Mouse (Mus musculus) neural tube, embryonic 15.5 days (tissue): Measurements from ENCODE around the gene Aldh1l1. TPM values are rescaled to one million over a fixed set of nuclear protein-coding genes. Genes with fewer than 3 reads are reported as not detected.

Experiments
- ATAC-seq: fragments of 200-750 bp; cut with Nextera tagmentation; 2 replicates; pipeline ENCODE4 v1.8.0; 2017; ENCODE audit warnings: mild to moderate bottlenecking, moderate TSS enrichment, moderate library complexity; ENCODE audit not compliant: low FRiP score
- H3K27ac ChIP-seq: fragments of 300-500 bp; sonication (generic); replicated peaks from 2 replicates; pipeline ENCODE4 v1.5.1; 2015; ENCODE audit warnings: mild to moderate bottlenecking, inconsistent platforms
- H3K27me3 ChIP-seq: fragments of 300-500 bp; sonication (generic); replicated peaks from 2 replicates; pipeline ENCODE4 v1.6.1; 2015; ENCODE audit warnings: inconsistent platforms
- H3K36me3 ChIP-seq: fragments of 300-500 bp; sonication (generic); 2 replicates; pipeline ENCODE4 v1.6.1; 2015; ENCODE audit warnings: inconsistent platforms
- H3K4me1 ChIP-seq: fragments of 300-500 bp; sonication (generic); 2 replicates; pipeline ENCODE4 v1.6.1; 2015; ENCODE audit warnings: inconsistent platforms
- H3K4me2 ChIP-seq: fragments of 300-500 bp; sonication (generic); 2 replicates; pipeline ENCODE4 v1.6.1; 2015; ENCODE audit warnings: inconsistent platforms, mild to moderate bottlenecking, moderate library complexity
- H3K4me3 ChIP-seq: fragments of 300-500 bp; sonication (generic); replicated peaks from 2 replicates; pipeline ENCODE4 v1.5.1; 2015; ENCODE audit warnings: mild to moderate bottlenecking, inconsistent platforms
- H3K9ac ChIP-seq: fragments of 300-500 bp; sonication (generic); replicated peaks from 2 replicates; pipeline ENCODE4 v1.6.1; 2015; ENCODE audit warnings: mild to moderate bottlenecking, inconsistent platforms
- H3K9me3 ChIP-seq: fragments of 300-500 bp; sonication (generic); replicated peaks from 2 replicates; pipeline ENCODE4 v1.6.1; 2016; ENCODE audit warnings: inconsistent platforms
- WGBS: fragments of 180-500 bp; shearing (Covaris S2); methylation state at CpG from one replicate; pipeline ENCODE4 v1.1.7; 2015; ENCODE audit warnings: mixed read lengths; 5-methylcytosine and 5-hydroxymethylcytosine counted together
- polyA plus RNA-seq: library from polyadenylated mRNA; unstranded; fragments of >200 nt; fragmentation: Nextera tagmentation; extraction: Ambion mirVana; gene quantifications from 2 replicates; pipeline ENCODE4 v1.2.1, GENCODE M21; 2015

Gene Aldh1l1
- polyA plus RNA-seq, 1 experiment from 2014 or later: 68.2 TPM

- Histone ChIP-seq H3K4me1 (peaks cover 8% of the 10 kb centered on the region), H3K4me3 (no peak overlapping the region), H3K36me3 (no peaks in the 10 kb centered on the region), H3K27me3 (no peaks in the 10 kb centered on the region), H3K27ac (no peak overlapping the region), H3K9ac (no peak overlapping the region), H3K4me2 (no peak overlapping the region), H3K9me3 (no peaks in the 10 kb centered on the region)
- ATAC-seq: no peak
- 88% methylated on average over 4 of the region's 4 CpGs for WGBS
These were observed 82.5 kb downstream of the Aldh1l1 start for GRCm38 (mm10) chr6:90568721-90569120.

- no peaks in the 10 kb centered on the region for H3K36me3 ChIP-seq
- H3K27me3 ChIP-seq: no peaks in the 10 kb centered on the region
- ATAC-seq: no peak
These were observed 83.6 kb downstream of the Aldh1l1 start for GRCm38 (mm10) chr6:90569736-90570383.

GRCm38 (mm10) chr6:90570392-90570791 lies 84.2 kb downstream of the Aldh1l1 start:
- WGBS: 80% methylated on average over 8 of the region's 8 CpGs
- H3K9me3 ChIP-seq: no peaks in the 10 kb centered on the region
- no peaks in the 10 kb centered on the region for H3K36me3 ChIP-seq

More at GRCm38 (mm10) chr6:90569736-90570383, 83.6 kb downstream of the Aldh1l1 start:
- WGBS: 65% methylated on average over 12 of the region's 12 CpGs
- H3K27ac ChIP-seq: no peak overlapping the region
- H3K9me3 ChIP-seq: no peaks in the 10 kb centered on the region
- H3K4me2 ChIP-seq: no peak overlapping the region
- no peak overlapping the region for H3K4me3 ChIP-seq
- no peak overlapping the region for H3K9ac ChIP-seq
- peaks cover 8% of the 10 kb centered on the region for H3K4me1 ChIP-seq

GRCm38 (mm10) chr6:90575261-90575715 lies 89.1 kb downstream of the Aldh1l1 start:
- Histone ChIP-seq H3K4me2 (no peak overlapping the region), H3K9ac (no peak overlapping the region), H3K4me3 (no peak overlapping the region), H3K36me3 (no peaks in the 10 kb centered on the region), H3K27ac (peak overlapping the region; percentile 47), H3K9me3 (no peaks in the 10 kb centered on the region), H3K4me1 (peaks cover 7% of the 10 kb centered on the region), H3K27me3 (no peaks in the 10 kb centered on the region)
- ATAC-seq: peak; percentile 45; the same call in 1 of the 2 replicates
- WGBS: 33% methylated on average over 3 of the region's 3 CpGs

More at GRCm38 (mm10) chr6:90570392-90570791, 84.2 kb downstream of the Aldh1l1 start:
- Histone ChIP-seq H3K9ac (no peak overlapping the region), H3K27ac (no peak overlapping the region), H3K4me3 (no peak overlapping the region), H3K27me3 (no peaks in the 10 kb centered on the region), H3K4me2 (no peak overlapping the region), H3K4me1 (peaks cover 8% of the 10 kb centered on the region)
- no peak for ATAC-seq

GRCm38 (mm10) chr6:90578174-90578573 lies 91.9 kb downstream of the Aldh1l1 start:
- H3K9me3 ChIP-seq: no peaks in the 10 kb centered on the region

GRCm38 (mm10) chr6:90582331-90582730 lies 96.1 kb downstream of the Aldh1l1 start:
- Histone ChIP-seq H3K4me3 (no peak overlapping the region), H3K27me3 (no peaks in the 10 kb centered on the region), H3K4me2 (no peak overlapping the region), H3K9ac (no peak overlapping the region), H3K36me3 (no peaks in the 10 kb centered on the region), H3K27ac (no peak overlapping the region), H3K4me1 (no peaks in the 10 kb centered on the region), H3K9me3 (no peaks in the 10 kb centered on the region)
- 84% methylated on average over 2 of the region's 2 CpGs for WGBS
- ATAC-seq: no peak

More at GRCm38 (mm10) chr6:90578174-90578573, 91.9 kb downstream of the Aldh1l1 start:
- no peaks in the 10 kb centered on the region for H3K27me3 ChIP-seq
- no peak overlapping the region for H3K4me3 ChIP-seq
- no peaks in the 10 kb centered on the region for H3K36me3 ChIP-seq
- 50% methylated on average over 3 of the region's 3 CpGs for WGBS
- H3K9ac ChIP-seq: no peak overlapping the region
- no peak overlapping the region for H3K4me2 ChIP-seq
- ATAC-seq: no peak
- no peak overlapping the region for H3K27ac ChIP-seq
- H3K4me1 ChIP-seq: peaks cover 7% of the 10 kb centered on the region

- 83% methylated on average over 5 of the region's 5 CpGs for WGBS
These were observed 101.9 kb downstream of the Aldh1l1 start for GRCm38 (mm10) chr6:90588113-90588512.

GRCm38 (mm10) chr6:90590707-90591106 lies 104.5 kb downstream of the Aldh1l1 start:
- no peak overlapping the region for H3K27ac ChIP-seq
- ATAC-seq: no peak
- H3K4me3 ChIP-seq: no peak overlapping the region
- 94% methylated on average over 1 of the region's 1 CpGs for WGBS
- H3K4me2 ChIP-seq: no peak overlapping the region
- H3K27me3 ChIP-seq: no peaks in the 10 kb centered on the region
- H3K36me3 ChIP-seq: no peaks in the 10 kb centered on the region
- H3K9ac ChIP-seq: no peak overlapping the region
- no peaks in the 10 kb centered on the region for H3K9me3 ChIP-seq
- no peaks in the 10 kb centered on the region for H3K4me1 ChIP-seq

More at GRCm38 (mm10) chr6:90588113-90588512, 101.9 kb downstream of the Aldh1l1 start:
- H3K27ac ChIP-seq: no peak overlapping the region
- no peak for ATAC-seq
- H3K9me3 ChIP-seq: no peaks in the 10 kb centered on the region
- no peak overlapping the region for H3K4me2 ChIP-seq
- H3K4me1 ChIP-seq: no peaks in the 10 kb centered on the region
- H3K4me3 ChIP-seq: no peak overlapping the region
- no peaks in the 10 kb centered on the region for H3K36me3 ChIP-seq
- no peak overlapping the region for H3K9ac ChIP-seq
- H3K27me3 ChIP-seq: no peaks in the 10 kb centered on the region

GRCm38 (mm10) chr6:90594972-90595371 lies 108.7 kb downstream of the Aldh1l1 start:
- no peak for ATAC-seq
- no peak overlapping the region for H3K27ac ChIP-seq
- H3K4me1 ChIP-seq: no peaks in the 10 kb centered on the region
- WGBS: 81% methylated on average over 1 of the region's 1 CpGs
- no peaks in the 10 kb centered on the region for H3K9me3 ChIP-seq
- H3K27me3 ChIP-seq: no peaks in the 10 kb centered on the region
- H3K36me3 ChIP-seq: no peaks in the 10 kb centered on the region
- no peak overlapping the region for H3K4me2 ChIP-seq
- no peak overlapping the region for H3K9ac ChIP-seq
- no peak overlapping the region for H3K4me3 ChIP-seq

GRCm38 (mm10) chr6:90597060-90597459 lies 110.8 kb downstream of the Aldh1l1 start:
- Histone ChIP-seq H3K4me1 (no peaks in the 10 kb centered on the region), H3K4me2 (no peak overlapping the region), H3K9ac (no peak overlapping the region), H3K27ac (no peak overlapping the region), H3K9me3 (no peaks in the 10 kb centered on the region), H3K36me3 (no peaks in the 10 kb centered on the region), H3K27me3 (no peaks in the 10 kb centered on the region), H3K4me3 (no peak overlapping the region)
- ATAC-seq: no peak
- WGBS: 92% methylated on average over 4 of the region's 4 CpGs

GRCm38 (mm10) chr6:90597592-90597991 lies 111.4 kb downstream of the Aldh1l1 start:
- Histone ChIP-seq H3K36me3 (no peaks in the 10 kb centered on the region), H3K27ac (no peak overlapping the region), H3K9ac (no peak overlapping the region), H3K27me3 (no peaks in the 10 kb centered on the region), H3K4me3 (no peak overlapping the region), H3K9me3 (no peaks in the 10 kb centered on the region), H3K4me2 (no peak overlapping the region), H3K4me1 (no peaks in the 10 kb centered on the region)
- no peak for ATAC-seq
- 76% methylated on average over 2 of the region's 2 CpGs for WGBS

- H3K9me3 ChIP-seq: no peaks in the 10 kb centered on the region
- H3K36me3 ChIP-seq: no peaks in the 10 kb centered on the region
- H3K4me2 ChIP-seq: no peak overlapping the region
- no peaks in the 10 kb centered on the region for H3K27me3 ChIP-seq
- no peak overlapping the region for H3K27ac ChIP-seq
- no peaks in the 10 kb centered on the region for H3K4me1 ChIP-seq
- ATAC-seq: no peak
- H3K4me3 ChIP-seq: no peak overlapping the region
- no peak overlapping the region for H3K9ac ChIP-seq
- WGBS: 90% methylated on average over 6 of the region's 6 CpGs
These were observed 112.0 kb downstream of the Aldh1l1 start for GRCm38 (mm10) chr6:90598197-90598596.
